Mouse (Mus musculus): Measurements from ENCODE around the gene Kiz. TPM values are rescaled to one million over a fixed set of nuclear protein-coding genes. Genes with fewer than 3 reads are reported as not detected.

Gene Kiz
- polyA plus RNA-seq (2014; fragmentation: Illumina TruSeq; extraction: RNeasy Lipid Tissue Mini Kit (QIAGEN cat#74804); ENCODE audit: low read depth, low replicate concordance) = 104 TPM

GRCm38 (mm10) chr2:146855599-146856039 lies at the start of gene Kiz:
Kiz (plus strand) TSS chr2:146855864.

GRCm38 (mm10) chr2:147012623-147013184 lies 157.0 kb downstream of the Kiz start, which contains the start of gene Xrn2:
Xrn2 (plus strand) TSS chr2:147012996.

Other genes starting within 250 kb of the Kiz start
- gene Xrn2, start 157.1 kb downstream of the Kiz start, polyA plus RNA-seq (2014; fragmentation: Illumina TruSeq; extraction: RNeasy Lipid Tissue Mini Kit (QIAGEN cat#74804); ENCODE audit: low read depth, low replicate concordance) = 184 TPM
- gene Nkx2-4, start 229.6 kb downstream of the Kiz start, polyA plus RNA-seq (2014; fragmentation: Illumina TruSeq; extraction: RNeasy Lipid Tissue Mini Kit (QIAGEN cat#74804); ENCODE audit: low read depth, low replicate concordance) = not detected

All from adrenal gland, adult 10 weeks (tissue).